Mouse (Mus musculus): ENCODE measurements around the gene Rin3.

DNA sequence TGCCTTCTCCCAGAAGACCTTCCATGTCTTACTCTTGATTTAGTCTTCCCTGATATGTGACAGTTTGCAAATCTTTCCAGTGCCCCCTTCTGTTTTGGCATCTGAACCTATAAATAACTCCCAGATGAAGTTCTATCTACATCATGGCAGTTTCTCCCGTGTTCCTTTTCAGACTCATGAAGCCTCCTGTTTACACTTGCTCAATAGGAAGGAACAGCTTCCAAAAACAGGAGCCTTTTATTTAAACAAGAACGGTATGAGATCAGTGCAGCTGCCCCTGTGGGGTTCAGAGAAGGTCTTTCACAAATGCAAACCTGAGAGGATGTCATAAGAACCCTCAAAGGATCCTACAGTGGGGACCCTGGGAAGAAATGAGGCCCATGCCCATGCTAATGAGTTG is 59.3 kb downstream of the Rin3 start:
- TF ChIP-seq POLR2A (IDR thresholded peaks at IDR 0.05; ENCODE audit: borderline replicate concordance, control insufficient read depth, low read depth, low read length) (no peak), CTCF (IDR thresholded peaks at IDR 0.05; ENCODE audit: control insufficient read depth, insufficient read depth, low read length) (no peak)
